Mouse (Mus musculus): ENCODE results near the gene Nrn1l.

DNA sequence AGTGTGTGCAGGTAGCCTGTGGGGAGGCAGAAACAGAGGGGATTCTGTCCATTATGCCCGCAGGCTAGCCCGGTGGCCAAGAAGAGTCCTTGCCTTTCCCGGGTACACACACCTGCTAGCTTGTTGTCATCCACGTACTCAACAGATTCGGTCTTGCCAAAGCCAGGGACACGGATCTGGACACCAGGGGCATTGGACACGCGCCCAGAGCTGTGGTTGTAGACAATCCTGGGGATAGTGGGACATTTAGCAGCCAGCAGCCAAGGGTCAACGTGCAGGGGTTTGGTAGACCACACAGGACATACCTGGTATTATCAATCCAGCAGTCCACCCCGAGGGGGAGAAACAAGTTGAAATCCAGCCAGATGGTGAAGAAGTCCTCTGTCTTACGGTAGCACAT, 48.7 kb downstream of the Nrn1l start:
- TF ChIP-seq POLR2A (IDR thresholded peaks at IDR 0.05; ENCODE audit: insufficient read depth, low read length) = no peak
- TF ChIP-seq CTCF (IDR thresholded peaks at IDR 0.05; ENCODE audit: low read depth, low read length) = no peak
- no peak for TF ChIP-seq EP300 (IDR thresholded peaks at IDR 0.05; ENCODE audit: insufficient read depth, low read depth, low read length)

Data from ES-Bruce4 (cell line).